Mouse (Mus musculus) neural tube, embryonic 13.5 days (tissue): ENCODE measurements at regions not wholly inside any gene's neighbourhood (a gene's known extent, or its start where the extent isn't known, plus 50 kb on each side); places are given as distances from the start of the nearest gene placed in this dataset.

ENCODE experiments used
- ATAC-seq: fragments of 200-750 bp; cut with Nextera tagmentation; 2 replicates; pipeline ENCODE4 v1.8.0; 2017; ENCODE audit warnings: low read depth, mild to moderate bottlenecking, moderate TSS enrichment, moderate library complexity
- H3K27ac ChIP-seq: fragments of 300-500 bp; sonication (generic); replicated peaks from 2 replicates; pipeline ENCODE4 v1.5.1; 2015; ENCODE audit warnings: moderate library complexity, mild to moderate bottlenecking, inconsistent platforms
- H3K27me3 ChIP-seq: fragments of 300-500 bp; sonication (generic); 2 replicates; pipeline ENCODE4 v1.6.1; 2015; ENCODE audit warnings: mild to moderate bottlenecking, inconsistent platforms
- H3K36me3 ChIP-seq: fragments of 300-500 bp; sonication (generic); 2 replicates; pipeline ENCODE4 v1.6.1; 2015; ENCODE audit warnings: mild to moderate bottlenecking, inconsistent platforms
- H3K4me1 ChIP-seq: fragments of 300-500 bp; sonication (generic); replicated peaks from 2 replicates; pipeline ENCODE4 v1.6.1; 2015; ENCODE audit warnings: inconsistent platforms
- H3K4me2 ChIP-seq: fragments of 300-500 bp; sonication (generic); 2 replicates; pipeline ENCODE4 v1.6.1; 2015; ENCODE audit warnings: inconsistent platforms, mild to moderate bottlenecking, moderate library complexity
- H3K4me3 ChIP-seq: fragments of 300-500 bp; sonication (generic); 2 replicates; pipeline ENCODE4 v1.5.1; 2015; ENCODE audit warnings: mild to moderate bottlenecking, inconsistent platforms
- H3K9ac ChIP-seq: fragments of 300-500 bp; sonication (generic); 2 replicates; pipeline ENCODE4 v1.6.1; 2015; ENCODE audit warnings: moderate library complexity, mild to moderate bottlenecking, inconsistent platforms
- H3K9me3 ChIP-seq: fragments of 300-500 bp; sonication (generic); 2 replicates; pipeline ENCODE4 v1.6.1; 2016; ENCODE audit warnings: inconsistent platforms
- WGBS: fragments of 180-500 bp; shearing (Covaris S2); methylation state at CpG from one replicate; pipeline ENCODE4 v1.1.7; 2015; 5-methylcytosine and 5-hydroxymethylcytosine counted together

DNA sequence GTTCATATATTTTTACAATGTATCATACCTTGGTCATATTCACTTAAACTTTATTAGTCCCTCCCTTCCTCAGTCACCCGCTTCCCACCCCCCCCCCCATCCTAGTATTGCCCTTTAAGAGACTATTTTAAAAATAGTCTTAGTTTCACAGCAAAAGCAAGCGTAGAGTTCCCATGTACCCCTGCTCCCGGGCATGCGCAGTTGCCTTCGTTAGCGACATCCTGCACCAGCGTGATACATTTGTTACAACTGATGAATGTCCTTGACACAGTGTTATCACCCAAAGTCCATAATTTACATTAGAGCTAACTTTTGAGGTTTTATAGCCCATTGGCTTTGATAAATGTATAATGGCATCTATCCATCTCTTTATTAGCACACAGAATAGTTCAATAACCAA lies 408.7 kb upstream of the Pmfbp1 start:
- WGBS: 87% methylated on average over 7 of the region's 7 CpGs
- Histone ChIP-seq H3K36me3 (no peaks in the 10 kb centered on the region), H3K4me1 (no peaks in the 10 kb centered on the region), H3K4me3 (no peak overlapping the region), H3K4me2 (no peak overlapping the region), H3K9ac (no peak overlapping the region), H3K27me3 (no peaks in the 10 kb centered on the region), H3K27ac (no peak overlapping the region), H3K9me3 (0 out of 2 replicates have a peak, but pooled peaks cover 6% of the 10 kb centered on the region)
- no peak for ATAC-seq

DNA sequence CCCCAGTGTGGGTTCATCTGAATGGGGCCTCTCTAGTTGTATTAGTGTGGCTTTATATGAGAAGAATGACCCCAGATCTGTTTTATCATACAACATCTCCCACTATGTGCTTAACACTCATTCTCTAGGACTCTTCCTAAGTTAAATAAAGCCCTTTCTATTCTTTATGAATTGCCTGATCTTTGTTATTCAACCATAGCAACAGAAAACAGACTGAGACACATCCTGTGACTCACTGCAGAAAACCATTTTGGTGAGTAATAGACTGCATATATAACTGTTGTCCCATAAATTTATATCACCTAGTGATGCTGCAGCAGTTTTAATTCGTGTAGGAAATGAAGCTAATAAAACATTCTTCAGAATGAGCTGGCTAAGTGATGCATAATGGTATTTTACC lies 406.0 kb upstream of the Pmfbp1 start:
- no peaks in the 10 kb centered on the region for H3K27me3 ChIP-seq
- 48% methylated on average over 1 of the region's 1 CpGs for WGBS
- no peak overlapping the region for H3K27ac ChIP-seq
- H3K4me3 ChIP-seq: no peak overlapping the region
- H3K4me2 ChIP-seq: no peak overlapping the region
- H3K36me3 ChIP-seq: no peaks in the 10 kb centered on the region
- H3K4me1 ChIP-seq: no peaks in the 10 kb centered on the region
- no peak for ATAC-seq
- no peaks in the 10 kb centered on the region for H3K9me3 ChIP-seq
- no peak overlapping the region for H3K9ac ChIP-seq

DNA sequence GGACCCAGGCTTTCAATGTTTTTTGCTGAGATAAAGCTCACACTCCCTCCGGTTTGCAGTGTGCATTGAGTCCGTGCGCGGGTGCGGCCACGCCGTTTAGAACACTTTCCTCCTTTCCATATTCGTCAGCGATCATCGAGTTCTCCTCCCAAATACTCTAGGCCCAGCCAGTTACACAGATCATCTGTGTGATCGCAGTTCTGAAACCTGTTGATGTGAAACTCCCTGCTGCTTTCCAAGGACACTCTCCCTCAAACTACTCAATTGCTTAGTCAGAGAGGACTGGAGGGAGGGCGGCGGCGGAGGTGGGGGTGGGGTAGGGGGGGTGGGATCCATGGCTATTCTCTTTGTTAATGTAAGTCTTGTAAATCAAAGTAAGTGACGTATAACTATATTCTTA lies 394.2 kb upstream of the Pmfbp1 start:
- H3K9ac ChIP-seq: no peak overlapping the region
- no peak overlapping the region for H3K4me2 ChIP-seq
- no peaks in the 10 kb centered on the region for H3K9me3 ChIP-seq
- H3K4me1 ChIP-seq: peaks cover under 1% of the 10 kb centered on the region; the same call in 1 of the 2 replicates
- 92% methylated on average over 15 of the region's 15 CpGs for WGBS
- ATAC-seq: no peak
- no peaks in the 10 kb centered on the region for H3K27me3 ChIP-seq
- no peak overlapping the region for H3K4me3 ChIP-seq
- no peaks in the 10 kb centered on the region for H3K36me3 ChIP-seq
- no peak overlapping the region for H3K27ac ChIP-seq

DNA sequence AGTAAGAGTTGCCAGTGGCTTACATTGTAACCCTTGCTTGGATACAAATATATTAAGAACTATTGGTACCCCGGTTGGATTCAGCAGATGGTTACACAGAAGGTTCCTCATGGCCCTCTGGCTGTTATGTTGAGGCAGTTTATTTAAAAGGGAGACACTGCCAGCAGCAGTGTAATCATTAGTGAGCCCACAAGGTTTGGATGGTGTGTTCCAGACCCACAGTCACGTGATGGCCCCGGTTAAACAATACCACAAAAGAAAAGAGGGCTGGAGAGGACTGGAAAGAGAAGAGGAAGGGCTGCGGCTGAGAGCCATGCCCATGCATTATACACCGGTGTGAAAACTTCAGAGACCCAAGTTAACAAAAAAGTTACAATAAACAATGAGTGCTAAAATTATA lies 392.4 kb upstream of the Pmfbp1 start:
- Histone ChIP-seq H3K27me3 (no peaks in the 10 kb centered on the region), H3K9me3 (no peaks in the 10 kb centered on the region), H3K9ac (no peak overlapping the region), H3K27ac (no peak overlapping the region), H3K36me3 (no peaks in the 10 kb centered on the region), H3K4me2 (no peak overlapping the region), H3K4me3 (no peak overlapping the region), H3K4me1 (peaks cover 18% of the 10 kb centered on the region)
- 78% methylated on average over 5 of the region's 5 CpGs for WGBS
- no peak for ATAC-seq

DNA sequence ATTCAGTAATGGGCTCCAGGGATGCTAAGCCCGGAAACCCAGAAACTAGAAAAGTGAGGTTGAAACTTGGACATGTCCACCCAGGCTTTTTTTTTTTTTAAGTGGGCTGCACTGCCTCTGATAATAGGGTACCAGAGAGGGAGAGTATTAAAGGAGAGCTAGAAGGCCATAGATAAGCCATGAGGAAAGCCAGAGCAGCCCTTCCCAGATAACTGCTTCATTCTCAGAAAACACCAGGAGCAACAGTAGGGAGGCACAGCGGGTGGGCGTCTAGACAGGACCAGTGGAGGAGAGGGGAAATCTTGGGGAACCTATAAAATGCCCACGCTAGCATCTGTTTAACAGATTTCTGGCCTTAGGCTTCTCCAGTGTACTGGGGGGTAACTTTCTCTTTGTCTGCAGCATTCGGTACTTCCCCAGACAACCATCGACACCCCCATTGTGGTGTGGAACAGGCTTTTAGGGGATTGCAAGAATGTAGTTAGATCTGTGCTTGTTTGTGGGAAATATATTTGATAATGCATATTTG lies 389.0 kb upstream of the Pmfbp1 start:
- Histone ChIP-seq H3K4me3 (no peak overlapping the region), H3K36me3 (no peaks in the 10 kb centered on the region), H3K4me2 (no peak overlapping the region), H3K27ac (no peak overlapping the region), H3K9ac (no peak overlapping the region), H3K9me3 (no peaks in the 10 kb centered on the region), H3K27me3 (no peaks in the 10 kb centered on the region), H3K4me1 (peaks cover 31% of the 10 kb centered on the region)
- 61% methylated on average over 6 of the region's 6 CpGs for WGBS
- no peak for ATAC-seq

DNA sequence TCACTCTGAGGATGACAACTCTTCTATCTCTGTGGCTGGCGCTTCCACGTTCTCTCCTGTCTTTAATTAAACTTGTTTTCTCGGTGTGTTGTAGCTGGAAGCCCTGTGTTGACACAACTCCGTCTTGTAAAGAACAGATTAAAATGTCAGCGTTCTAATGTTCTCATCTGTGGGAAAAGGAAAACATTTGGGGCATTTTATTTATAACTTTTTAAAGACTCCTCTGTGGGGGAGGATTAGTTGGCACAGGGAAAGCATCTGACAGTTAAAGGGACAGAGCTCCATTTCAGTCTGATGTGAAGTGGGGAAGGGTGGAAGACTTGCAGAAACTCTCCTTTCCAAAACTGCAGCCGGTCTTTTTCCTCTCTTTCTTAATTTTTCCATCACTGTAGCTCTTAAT lies 388.1 kb upstream of the Pmfbp1 start:
- WGBS: 48% methylated on average over 6 of the region's 6 CpGs
- peaks cover 31% of the 10 kb centered on the region for H3K4me1 ChIP-seq
- no peaks in the 10 kb centered on the region for H3K27me3 ChIP-seq
- H3K4me2 ChIP-seq: peak overlapping the region; percentile 17; the same call in 1 of the 2 replicates
- H3K36me3 ChIP-seq: no peaks in the 10 kb centered on the region
- H3K4me3 ChIP-seq: no peak overlapping the region
- no peak overlapping the region for H3K9ac ChIP-seq
- ATAC-seq: no peak
- H3K9me3 ChIP-seq: no peaks in the 10 kb centered on the region
- no peak overlapping the region for H3K27ac ChIP-seq

DNA sequence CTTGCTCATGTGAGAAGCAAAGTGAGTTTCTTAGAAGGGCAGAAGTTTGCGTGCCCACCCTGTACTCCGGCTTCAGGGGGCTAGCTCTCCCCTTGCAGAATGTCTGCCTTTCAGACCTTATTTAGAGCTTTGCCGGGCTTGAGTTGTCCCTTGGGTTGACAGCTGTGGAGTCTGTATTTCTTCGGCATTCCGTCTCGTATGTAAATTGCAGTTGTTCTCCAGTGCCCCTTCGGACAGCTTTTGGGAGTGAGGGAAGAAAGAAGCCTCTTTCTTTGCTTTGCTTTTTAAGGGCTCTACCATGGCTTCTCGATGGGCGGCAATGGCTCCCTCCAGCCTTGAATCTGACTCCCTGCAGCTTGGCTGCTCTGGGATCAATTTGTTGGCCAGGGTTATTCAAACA lies 386.9 kb upstream of the Pmfbp1 start:
- no peaks in the 10 kb centered on the region for H3K36me3 ChIP-seq
- H3K4me2 ChIP-seq: peak overlapping the region; percentile 24; the same call in 1 of the 2 replicates
- no peak overlapping the region for H3K4me3 ChIP-seq
- no peak overlapping the region for H3K27ac ChIP-seq
- 31% methylated on average over 9 of the region's 9 CpGs for WGBS
- H3K4me1 ChIP-seq: peaks cover 31% of the 10 kb centered on the region
- H3K9me3 ChIP-seq: no peaks in the 10 kb centered on the region
- no peak overlapping the region for H3K9ac ChIP-seq
- no peak for ATAC-seq
- no peaks in the 10 kb centered on the region for H3K27me3 ChIP-seq

DNA sequence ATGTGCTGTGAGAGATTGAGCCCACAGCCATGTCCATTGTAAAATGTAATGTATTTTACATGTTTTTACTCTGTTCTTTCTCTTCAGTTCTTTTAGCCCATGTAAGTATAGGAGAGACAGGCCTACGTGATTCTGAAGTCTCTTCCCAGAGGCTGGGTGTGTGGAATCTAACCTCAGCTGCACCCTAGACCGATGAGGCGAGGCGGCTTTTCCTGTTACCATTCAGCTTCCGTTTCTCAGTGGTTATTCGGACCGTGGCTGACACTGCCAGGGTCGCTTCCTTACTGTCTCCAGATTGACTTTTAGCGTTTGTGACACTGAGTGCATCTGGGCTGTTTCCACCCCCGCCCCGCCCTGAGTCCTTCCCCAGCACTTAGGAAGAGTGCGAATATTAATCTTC lies 386.1 kb upstream of the Pmfbp1 start:
- H3K4me2 ChIP-seq: no peak overlapping the region
- ATAC-seq: no peak
- H3K27ac ChIP-seq: no peak overlapping the region
- WGBS: 66% methylated on average over 12 of the region's 12 CpGs
- no peak overlapping the region for H3K9ac ChIP-seq
- H3K4me1 ChIP-seq: peaks cover 31% of the 10 kb centered on the region
- H3K36me3 ChIP-seq: no peaks in the 10 kb centered on the region
- no peak overlapping the region for H3K4me3 ChIP-seq
- H3K9me3 ChIP-seq: no peaks in the 10 kb centered on the region
- H3K27me3 ChIP-seq: no peaks in the 10 kb centered on the region

DNA sequence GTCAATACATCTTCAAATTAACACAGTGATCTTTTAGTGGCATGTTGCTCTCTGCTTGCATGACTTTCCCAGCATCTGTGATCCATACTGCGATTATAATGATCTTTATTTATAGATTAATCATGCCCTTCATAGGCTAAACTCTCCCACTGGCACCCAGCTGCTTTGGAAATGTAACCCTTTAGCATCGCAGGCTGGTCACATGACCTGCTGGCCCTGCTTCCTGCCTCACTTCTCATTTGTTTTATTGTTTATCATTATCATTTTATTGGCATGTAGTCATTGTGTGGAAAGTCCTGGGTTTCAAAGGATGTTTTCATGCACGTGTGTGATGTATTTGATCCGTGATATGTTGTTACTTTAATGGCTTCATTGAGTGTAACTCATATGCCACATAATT lies 384.4 kb upstream of the Pmfbp1 start:
- Histone ChIP-seq H3K27me3 (no peaks in the 10 kb centered on the region), H3K9me3 (no peaks in the 10 kb centered on the region), H3K9ac (no peak overlapping the region), H3K4me1 (peaks cover 31% of the 10 kb centered on the region), H3K4me2 (no peak overlapping the region), H3K36me3 (no peaks in the 10 kb centered on the region), H3K27ac (no peak overlapping the region), H3K4me3 (no peak overlapping the region)
- WGBS: 60% methylated on average over 4 of the region's 4 CpGs
- ATAC-seq: no peak

DNA sequence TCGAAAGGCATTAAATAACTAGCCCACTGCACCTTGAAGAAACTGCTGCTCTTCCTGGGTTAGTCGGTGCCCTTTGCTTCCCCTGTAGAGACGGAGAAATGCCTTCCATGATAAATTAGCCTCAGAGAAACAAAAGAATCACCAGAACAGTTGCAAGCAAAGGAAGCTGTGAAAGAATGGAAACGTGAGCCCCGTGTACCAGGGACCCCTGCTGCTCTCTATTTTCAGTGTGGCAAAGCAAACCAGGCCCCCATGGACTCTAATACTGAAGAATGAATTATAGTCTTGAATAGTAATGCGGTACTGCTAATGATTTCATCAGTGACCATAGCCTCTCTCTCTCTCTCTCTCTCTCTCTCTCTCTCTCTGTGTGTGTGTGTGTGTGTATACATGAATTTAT lies 372.1 kb upstream of the Pmfbp1 start:
- peak overlapping the region; percentile 20; the same call in 1 of the 2 replicates for H3K4me2 ChIP-seq
- no peak overlapping the region for H3K9ac ChIP-seq
- H3K4me1 ChIP-seq: peaks cover 22% of the 10 kb centered on the region
- H3K27ac ChIP-seq: 0 out of 2 replicates have a peak overlapping the region, but pooled peaks have one; percentile 13
- H3K4me3 ChIP-seq: no peak overlapping the region
- no peaks in the 10 kb centered on the region for H3K36me3 ChIP-seq
- H3K9me3 ChIP-seq: no peaks in the 10 kb centered on the region
- 10% methylated on average over 6 of the region's 6 CpGs for WGBS
- H3K27me3 ChIP-seq: no peaks in the 10 kb centered on the region
- ATAC-seq: no peak

DNA sequence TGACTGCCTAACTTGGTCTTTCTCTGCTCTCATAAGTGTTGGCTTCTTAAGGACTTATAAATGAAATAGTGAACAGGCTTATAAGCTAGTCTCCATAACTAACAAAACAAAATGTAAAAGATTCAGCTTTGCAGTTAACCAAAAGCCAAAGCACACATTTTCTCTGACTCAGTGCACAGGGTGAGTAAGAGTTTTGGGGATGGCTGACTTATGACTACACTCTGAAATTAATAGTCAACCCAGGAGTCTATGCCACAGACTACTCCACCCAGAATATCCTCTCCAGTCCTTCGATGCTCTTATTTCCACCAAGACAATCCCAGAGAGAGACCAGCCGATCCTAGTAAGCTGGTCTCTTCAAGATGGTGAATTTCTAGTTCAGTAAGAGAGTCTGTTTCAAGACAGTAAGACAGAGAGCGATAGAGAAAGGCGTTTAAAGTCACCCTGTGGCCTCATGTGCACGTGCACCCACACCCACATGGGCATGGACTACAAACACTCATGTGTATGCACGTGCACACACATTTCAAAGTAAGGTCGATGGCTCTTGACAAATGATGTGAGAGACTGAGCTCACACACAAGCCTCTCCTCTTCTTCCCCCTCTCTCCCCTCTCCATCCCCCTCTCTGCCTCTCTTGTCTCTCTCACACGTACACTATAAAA lies 351.2 kb upstream of the Pmfbp1 start:
- no peak overlapping the region for H3K4me2 ChIP-seq

DNA sequence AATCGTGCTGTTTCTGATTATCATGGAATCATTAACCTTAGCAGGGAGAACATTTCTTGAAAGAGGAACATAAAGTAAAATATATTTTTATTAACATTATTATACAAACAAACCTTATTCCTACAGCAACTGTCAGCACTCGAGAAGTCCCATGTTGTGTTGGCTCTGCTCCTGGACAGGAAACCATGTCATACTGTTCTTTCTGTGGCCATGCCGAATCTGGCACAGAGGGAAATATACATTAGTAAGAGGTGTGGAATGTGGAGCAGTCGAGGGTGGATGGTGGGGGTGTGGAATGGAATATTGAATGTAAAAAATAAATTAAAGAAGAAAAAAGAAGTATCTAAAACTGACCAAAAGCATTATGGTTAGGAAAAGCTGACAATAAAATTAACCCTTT lies 342.1 kb upstream of the Pmfbp1 start:
- Histone ChIP-seq H3K4me1 (no peaks in the 10 kb centered on the region), H3K36me3 (0 out of 2 replicates have a peak, but pooled peaks cover 11% of the 10 kb centered on the region), H3K9ac (no peak overlapping the region), H3K27ac (no peak overlapping the region), H3K4me3 (no peak overlapping the region), H3K27me3 (no peaks in the 10 kb centered on the region), H3K4me2 (no peak overlapping the region), H3K9me3 (peaks cover 10% of the 10 kb centered on the region)
- ATAC-seq: no peak
- WGBS: 89% methylated on average over 4 of the region's 4 CpGs

More for the DNA sequence above, 351.2 kb upstream of the Pmfbp1 start:
- 92% methylated on average over 8 of the region's 8 CpGs for WGBS
- Histone ChIP-seq H3K9me3 (no peaks in the 10 kb centered on the region), H3K36me3 (no peaks in the 10 kb centered on the region), H3K27ac (no peak overlapping the region), H3K27me3 (no peaks in the 10 kb centered on the region), H3K4me1 (no peaks in the 10 kb centered on the region), H3K4me3 (no peak overlapping the region), H3K9ac (no peak overlapping the region)
- ATAC-seq: no peak

DNA sequence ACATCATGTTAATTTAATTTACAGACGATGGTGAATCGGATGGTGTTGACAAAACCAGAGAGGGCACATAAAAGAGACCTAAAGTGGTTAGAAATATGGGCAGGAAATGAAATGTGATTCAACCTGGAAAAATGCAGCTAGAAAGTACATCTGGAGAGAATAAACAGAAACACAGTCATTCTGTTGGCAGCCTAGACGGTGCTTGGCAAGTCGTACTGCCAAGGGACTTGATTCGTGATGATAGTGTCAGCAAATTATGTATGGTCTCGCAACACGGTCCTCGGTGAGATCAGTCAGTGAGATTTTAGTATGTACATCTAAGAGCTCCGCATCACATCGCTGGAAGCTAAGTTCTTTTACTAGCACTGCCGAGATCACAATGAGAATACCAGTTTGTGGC lies 338.3 kb upstream of the Pmfbp1 start:
- H3K4me3 ChIP-seq: no peak overlapping the region
- H3K9me3 ChIP-seq: peaks cover 10% of the 10 kb centered on the region
- H3K27ac ChIP-seq: no peak overlapping the region
- H3K27me3 ChIP-seq: no peaks in the 10 kb centered on the region
- H3K4me2 ChIP-seq: no peak overlapping the region
- H3K36me3 ChIP-seq: 0 out of 2 replicates have a peak, but pooled peaks cover 11% of the 10 kb centered on the region
- WGBS: 54% methylated on average over 11 of the region's 11 CpGs
- no peak overlapping the region for H3K9ac ChIP-seq
- no peaks in the 10 kb centered on the region for H3K4me1 ChIP-seq
- no peak for ATAC-seq
